Mouse (Mus musculus): Measurements from ENCODE around the gene Gm21961.
"Not testable (repeated sequence)": the region's sequence is repeated elsewhere in the genome, so short reads cannot be mapped to it uniquely, and the experiment has no call there.

The Gm21961 gene

GRCm38 (mm10) chr15:65014804-65015203 lies at the start of gene Gm21961:
TSS of gene Gm21961 (minus strand) at chr15:65014904.
- no peak for DNase-seq (ENCODE audit: low spot score)

- no peak for DNase-seq (ENCODE audit: low spot score)
Observed at GRCm38 (mm10) chr15:65041999-65042398, 27.3 kb upstream of the Gm21961 start.

DNA sequence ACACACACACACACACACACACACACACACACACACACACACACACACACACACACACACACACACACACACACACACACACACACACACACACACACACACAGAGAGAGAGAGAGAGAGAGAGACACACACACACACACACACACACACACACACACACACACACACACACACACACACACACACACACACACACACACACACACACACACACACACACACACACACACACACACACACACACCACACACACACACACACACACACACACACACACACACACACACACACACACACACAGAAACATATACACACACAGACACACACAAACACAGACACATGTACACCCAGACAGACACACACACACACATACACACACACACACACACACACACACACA lies 24.5 kb upstream of the Gm21961 start:
- DNase-seq (ENCODE audit: low spot score), result not testable (repeated sequence)

GRCm38 (mm10) chr15:65017971-65018370 lies 3.3 kb upstream of the Gm21961 start:
- DNase-seq (ENCODE audit: low spot score), result no peak

DNA sequence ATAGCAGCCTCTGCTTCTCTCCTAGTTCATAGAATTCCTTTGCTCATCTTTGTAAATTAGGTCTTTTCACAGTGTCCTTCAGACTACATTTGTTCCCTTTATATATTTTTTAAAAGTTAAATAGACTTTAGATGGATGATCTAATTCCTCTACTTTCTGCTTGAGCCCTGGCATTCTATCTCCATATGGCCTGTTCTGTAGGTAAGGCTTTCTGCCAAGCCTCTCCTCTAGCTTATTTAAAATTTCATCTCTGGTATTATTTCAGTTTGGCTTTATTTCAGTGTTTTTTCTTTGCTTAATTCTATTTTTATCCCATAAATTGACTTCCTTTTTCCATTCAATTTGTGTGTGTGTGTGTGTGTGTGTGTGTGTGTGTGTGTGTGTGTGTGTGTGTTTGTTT lies 8.5 kb downstream of the Gm21961 start:
- no peak for DNase-seq (ENCODE audit: low spot score)

GRCm38 (mm10) chr15:64994498-64994897 lies 20.2 kb downstream of the Gm21961 start:
- no peak for DNase-seq (ENCODE audit: low spot score)

GRCm38 (mm10) chr15:64979976-64980375 lies 34.7 kb downstream of the Gm21961 start:
- no peak for DNase-seq (ENCODE audit: low spot score)

GRCm38 (mm10) chr15:64976044-64976805 lies 38.5 kb downstream of the Gm21961 start:
- DNase-seq (ENCODE audit: low spot score), result no peak
